15 mouse cellular contexts compared by ENCODE assay signal in the genomic region with DNA sequence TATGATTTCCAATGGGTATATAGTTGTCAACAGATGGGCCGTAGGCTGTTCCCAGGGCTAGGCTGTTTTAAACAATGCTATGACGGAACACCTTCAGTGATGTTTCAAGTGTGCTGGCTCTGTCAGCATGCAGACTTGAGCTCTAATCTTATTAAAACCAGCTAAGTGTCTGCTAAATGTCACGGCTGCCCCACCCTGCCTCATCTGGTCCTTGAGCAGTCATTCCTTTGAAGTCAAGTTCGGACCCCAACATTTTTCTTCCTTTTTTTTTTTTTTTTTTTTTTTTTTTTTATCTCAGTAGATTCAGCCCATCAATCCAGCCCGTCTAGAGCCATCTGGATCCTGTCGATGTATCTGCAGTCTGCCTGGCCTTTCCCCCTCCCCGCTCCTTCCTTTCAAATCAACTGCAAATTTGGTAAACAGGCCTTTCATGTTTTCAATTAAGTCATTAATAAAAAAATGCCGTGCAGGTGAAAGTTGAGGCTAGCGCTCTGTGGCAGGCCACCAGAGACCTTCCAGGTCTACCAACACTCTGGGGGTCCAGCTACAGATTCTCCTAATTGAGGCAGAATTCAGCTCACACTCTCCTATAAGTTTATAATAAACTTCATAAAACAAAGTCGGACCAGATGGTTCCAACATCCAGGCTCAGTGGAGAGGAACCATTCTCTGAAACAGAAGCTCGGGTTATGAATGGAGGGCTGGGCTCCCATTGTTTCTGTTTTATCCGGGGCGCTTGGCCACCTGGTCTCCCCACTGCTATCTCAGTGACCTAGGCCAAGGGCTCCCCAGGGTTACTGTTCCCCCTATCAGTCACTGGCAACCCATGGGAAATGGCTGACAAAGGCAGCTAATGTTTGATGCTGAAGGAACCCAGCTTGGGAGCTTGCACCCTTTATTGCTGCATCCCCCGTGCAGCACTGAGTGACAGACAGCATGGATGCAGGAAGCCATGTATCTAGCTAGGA. TPM values are rescaled to one million over a fixed set of nuclear protein-coding genes. Genes with fewer than 3 reads are reported as not detected.
DNase-seq lines count a peak whose midpoint lies in the region; ATAC-seq and TF ChIP-seq lines count a peak whose summit lies in the region.
"Had no signal": no experiment of that assay in that cellular context is flagged by ENCODE, and none has a peak within 500 bp of the region (broad histone marks: within the 10 kb centered on the region; RNA-seq: fewer than 3 reads in every experiment).

No protein-coding gene starts in this region.

- WGBS in forebrain, embryonic 14.5 days, result 55% methylated on average over 14 of the region's 14 CpGs
- 44% methylated on average over 14 of the region's 14 CpGs for WGBS in forebrain, embryonic 13.5 days
- WGBS in stomach, embryonic 14.5 days, result 23% methylated on average over 14 of the region's 14 CpGs
- WGBS in stomach, postnatal 0 days, result 40% methylated on average over 14 of the region's 14 CpGs
- 12% methylated on average over 14 of the region's 14 CpGs for WGBS in limb, embryonic 11.5 days

- H3K27me3 ChIP-seq in forebrain, embryonic 14.5 days (replicated peaks; ENCODE audit: control insufficient read depth, insufficient read depth, low read length), result no peaks in the 10 kb centered on the region
- H3K27me3 ChIP-seq in forebrain, embryonic 13.5 days, result no peaks in the 10 kb centered on the region
- H3K27me3 ChIP-seq in stomach, embryonic 14.5 days (ENCODE audit: control insufficient read depth, insufficient read depth, low read length), result no peaks in the 10 kb centered on the region
- no peaks in the 10 kb centered on the region for H3K27me3 ChIP-seq in stomach, postnatal 0 days (ENCODE audit: control insufficient read depth, insufficient read depth, low read length)
- H3K27me3 ChIP-seq in limb, embryonic 11.5 days (ENCODE audit: control insufficient read depth, insufficient read depth, low read length), result no peaks in the 10 kb centered on the region

- H3K4me3 ChIP-seq in forebrain, embryonic 14.5 days (ENCODE audit: low read depth, low read length), result no peak overlapping the region
- H3K4me3 ChIP-seq in forebrain, embryonic 13.5 days, result no peak overlapping the region
- no peak overlapping the region for H3K4me3 ChIP-seq in stomach, embryonic 14.5 days (ENCODE audit: low read depth, low read length)
- no peak overlapping the region for H3K4me3 ChIP-seq in stomach, postnatal 0 days (ENCODE audit: low read depth, low read length)
- H3K4me3 ChIP-seq in limb, embryonic 11.5 days (ENCODE audit: low read depth, low read length), result no peak overlapping the region
- H3K4me3 ChIP-seq: limb, embryonic 13.5 days; myocyte had no signal

- no peak for DNase-seq in forebrain, embryonic 14.5 days (ENCODE audit: low spot score)
- no peak for DNase-seq in stomach, postnatal 0 days (ENCODE audit: low spot score)
- peak; percentile 36 for DNase-seq in limb, embryonic 11.5 days (ENCODE audit: low spot score)
- DNase-seq in gastrocnemius, postnatal 4 days (ENCODE audit: low spot score in 2 of 2), result no peak
- no peak for DNase-seq in heart, postnatal 25 days (ENCODE audit: low spot score)
- no peak for DNase-seq in layer of hippocampus, adult 9-11 months
- DNase-seq: B cell, adult 2 months; cerebellum, adult 9-11 months; kidney, adult 11 months; right cerebral cortex, postnatal 25 days had no signal

- no peak for ATAC-seq in forebrain, embryonic 14.5 days
- ATAC-seq in forebrain, embryonic 13.5 days, result no peak
- ATAC-seq in stomach, embryonic 14.5 days (ENCODE audit: insufficient number of reproducible peaks, insufficient read depth, low FRiP score, low read depth), result no peak
- ATAC-seq in stomach, postnatal 0 days (ENCODE audit: low FRiP score, low TSS enrichment), result no peak
- no peak for ATAC-seq in limb, embryonic 11.5 days (ENCODE audit: insufficient number of reproducible peaks, low FRiP score, low TSS enrichment, low read depth)

- intact Hi-C loops in heart, postnatal 25 days (cut with DNase I), result no loop called here

- no peaks in the 10 kb centered on the region for H3K9me3 ChIP-seq in forebrain, embryonic 14.5 days (replicated peaks; ENCODE audit: control insufficient read depth, low read length)
- no peaks in the 10 kb centered on the region for H3K9me3 ChIP-seq in forebrain, embryonic 13.5 days (replicated peaks)
- no peaks in the 10 kb centered on the region for H3K9me3 ChIP-seq in stomach, embryonic 14.5 days (ENCODE audit: control insufficient read depth, low read depth, low read length)
- H3K9me3 ChIP-seq in stomach, postnatal 0 days (ENCODE audit: control insufficient read depth, low read length), result no peaks in the 10 kb centered on the region
- no peaks in the 10 kb centered on the region for H3K9me3 ChIP-seq in limb, embryonic 11.5 days (ENCODE audit: control insufficient read depth, low read length)
- H3K9me3 ChIP-seq: limb, embryonic 13.5 days had no signal

- H3K4me1 ChIP-seq in forebrain, embryonic 14.5 days (ENCODE audit: control insufficient read depth, insufficient read depth, low read length), result peaks cover 24% of the 10 kb centered on the region
- H3K4me1 ChIP-seq in forebrain, embryonic 13.5 days, result peaks cover 33% of the 10 kb centered on the region
- H3K4me1 ChIP-seq in stomach, embryonic 14.5 days (ENCODE audit: control insufficient read depth, insufficient read depth, low read length), result peaks cover 39% of the 10 kb centered on the region
- no peaks in the 10 kb centered on the region for H3K4me1 ChIP-seq in stomach, postnatal 0 days (replicated peaks; ENCODE audit: control insufficient read depth, insufficient read depth)
- H3K4me1 ChIP-seq in limb, embryonic 11.5 days (ENCODE audit: control insufficient read depth, insufficient read depth, low read length), result peaks cover 3% of the 10 kb centered on the region; the same call in 1 of the 2 replicates

- TF ChIP-seq CTCF in stomach, postnatal 0 days (IDR thresholded peaks at IDR 0.05; ENCODE audit: low read depth), result no peak

- peak overlapping the region; percentile 44; the same call in 1 of the 2 replicates for H3K27ac ChIP-seq in forebrain, embryonic 14.5 days (ENCODE audit: low read depth, low read length)
- H3K27ac ChIP-seq in forebrain, embryonic 13.5 days, result no peak overlapping the region
- H3K27ac ChIP-seq in stomach, embryonic 14.5 days (ENCODE audit: low read length), result peak overlapping the region; percentile 12; the same call in 1 of the 2 replicates
- no peak overlapping the region for H3K27ac ChIP-seq in stomach, postnatal 0 days (replicated peaks)
- no peak overlapping the region for H3K27ac ChIP-seq in limb, embryonic 11.5 days (replicated peaks; ENCODE audit: low read depth, low read length)
- H3K27ac ChIP-seq: limb, embryonic 13.5 days had no signal

- H3K4me2 ChIP-seq in forebrain, embryonic 14.5 days (ENCODE audit: low read length), result no peak overlapping the region
- no peak overlapping the region for H3K4me2 ChIP-seq in forebrain, embryonic 13.5 days
- H3K4me2 ChIP-seq in stomach, embryonic 14.5 days (replicated peaks; ENCODE audit: low read depth, low read length), result no peak overlapping the region
- H3K4me2 ChIP-seq in stomach, postnatal 0 days (replicated peaks; ENCODE audit: low read depth), result no peak overlapping the region
- no peak overlapping the region for H3K4me2 ChIP-seq in limb, embryonic 11.5 days (ENCODE audit: low read depth, severe bottlenecking)
- H3K4me2 ChIP-seq: limb, embryonic 13.5 days had no signal

- H3K36me3 ChIP-seq in forebrain, embryonic 14.5 days (ENCODE audit: control insufficient read depth, insufficient read depth, low read length), result no peaks in the 10 kb centered on the region
- no peaks in the 10 kb centered on the region for H3K36me3 ChIP-seq in forebrain, embryonic 13.5 days (ENCODE audit: poor library complexity, severe bottlenecking)
- no peaks in the 10 kb centered on the region for H3K36me3 ChIP-seq in stomach, embryonic 14.5 days (ENCODE audit: control insufficient read depth, insufficient read depth, low read length)
- H3K36me3 ChIP-seq in stomach, postnatal 0 days (ENCODE audit: control insufficient read depth, insufficient read depth, low read length), result no peaks in the 10 kb centered on the region
- no peaks in the 10 kb centered on the region for H3K36me3 ChIP-seq in limb, embryonic 11.5 days (ENCODE audit: control insufficient read depth, insufficient read depth, low read length)
- H3K36me3 ChIP-seq: limb, embryonic 13.5 days had no signal

- H3K9ac ChIP-seq in forebrain, embryonic 14.5 days (ENCODE audit: low read length), result no peak overlapping the region
- H3K9ac ChIP-seq in forebrain, embryonic 13.5 days, result no peak overlapping the region
- H3K9ac ChIP-seq in stomach, embryonic 14.5 days (replicated peaks; ENCODE audit: low read depth, low read length), result no peak overlapping the region
- no peak overlapping the region for H3K9ac ChIP-seq in stomach, postnatal 0 days (ENCODE audit: low read length)
- no peak overlapping the region for H3K9ac ChIP-seq in limb, embryonic 11.5 days (ENCODE audit: low read length)
- H3K9ac ChIP-seq: limb, embryonic 13.5 days had no signal

- TF ChIP-seq EP300 in stomach, postnatal 0 days (optimal IDR thresholded peaks at IDR 0.05), result no peak

RNA-seq across cellular contexts. Expression of gene Gjb5, which starts 56.3 kb away (rescaled TPM):
- 0.10 and 0.21 TPM in 2 replicates for polyA plus RNA-seq in forebrain, embryonic 14.5 days (2014; fragmentation: Nextera tagmentation; extraction: Ambion mirVana)
- polyA plus RNA-seq in forebrain, embryonic 13.5 days (2015; fragmentation: Nextera tagmentation; extraction: Ambion mirVana), result 0.10 TPM in 1 of 2 replicates, not detected in the other
- polyA plus RNA-seq in stomach, embryonic 14.5 days (2014; fragmentation: Nextera tagmentation; extraction: Ambion mirVana), result 0.38 and 1.0 TPM in 2 replicates
- 3.3 and 3.8 TPM in 2 replicates for polyA plus RNA-seq in stomach, postnatal 0 days (2015; fragmentation: Nextera tagmentation; extraction: Ambion mirVana)
- 0.82 and 0.88 TPM in 2 replicates for polyA plus RNA-seq in limb, embryonic 11.5 days (2014; fragmentation: Nextera tagmentation; extraction: Ambion mirVana)
- total RNA-seq in gastrocnemius, postnatal 4 days (2021), result under 1 TPM; 0.70 to 0.88 TPM
- under 1 TPM in 1 of 2 experiments, not detected in 1; 0.45 TPM for total RNA-seq in heart, postnatal 25 days (2021)
- total RNA-seq: gastrocnemius, adult 8-10 months had no signal

Comparison
In these comparisons a context has a peak if more than half of its experiments do, and no peak if none do; other contexts are left out.
1. H3K27ac ChIP-seq: peak in forebrain, embryonic 14.5 days (single experiment) and stomach, embryonic 14.5 days (single experiment); none in forebrain, embryonic 13.5 days (single experiment), stomach, postnatal 0 days (single experiment) and limb, embryonic 11.5 days (single experiment).